Mouse (Mus musculus) urinary bladder, postnatal 4 days (tissue): ENCODE measurements at regions not wholly inside any gene's neighbourhood (a gene's known extent, or its start where the extent isn't known, plus 50 kb on each side); places are given as distances from the start of the nearest gene placed in this dataset.

Source experiments
- DNase-seq, 2 experiments: peaks; one replicate each; pipeline ENCODE4 v3.0.0; 2021 to 2022; ENCODE audit warnings: low spot score in 2 of 2

- no peak for DNase-seq
Observed at GRCm38 (mm10) chr16:86368449-86368848, 466.8 kb upstream of the Adamts5 start.

GRCm38 (mm10) chr16:86366197-86366596 is 464.6 kb upstream of the Adamts5 start:
- no peak for DNase-seq

- DNase-seq = no peak
Observed at GRCm38 (mm10) chr16:86361099-86361498, 459.5 kb upstream of the Adamts5 start.

GRCm38 (mm10) chr16:86355036-86355435 is 453.4 kb upstream of the Adamts5 start:
- no peak for DNase-seq

GRCm38 (mm10) chr16:86347753-86348152 is 446.1 kb upstream of the Adamts5 start:
- DNase-seq = no peak

- DNase-seq = no peak
Observed at GRCm38 (mm10) chr16:86346916-86347315, 445.3 kb upstream of the Adamts5 start.

GRCm38 (mm10) chr16:86340311-86340710 is 438.7 kb upstream of the Adamts5 start:
- no peak for DNase-seq

GRCm38 (mm10) chr16:86325406-86325805 is 423.8 kb upstream of the Adamts5 start:
- no peak for DNase-seq

- DNase-seq = no peak
Observed at GRCm38 (mm10) chr16:86318898-86319297, 417.3 kb upstream of the Adamts5 start.

GRCm38 (mm10) chr16:86309696-86310095 is 408.1 kb upstream of the Adamts5 start:
- no peak for DNase-seq

- no peak for DNase-seq
Observed at GRCm38 (mm10) chr16:86303869-86304268, 402.2 kb upstream of the Adamts5 start.

- no peak for DNase-seq
Observed at GRCm38 (mm10) chr16:86302451-86303145, 401.0 kb upstream of the Adamts5 start.

- no peak for DNase-seq
Observed at GRCm38 (mm10) chr16:86294436-86294835, 392.8 kb upstream of the Adamts5 start.

GRCm38 (mm10) chr16:86281326-86281725 is 379.7 kb upstream of the Adamts5 start:
- DNase-seq = no peak

GRCm38 (mm10) chr16:86277031-86277430 is 375.4 kb upstream of the Adamts5 start:
- DNase-seq = no peak

- DNase-seq = no peak
Observed at GRCm38 (mm10) chr16:86261612-86262011, 360.0 kb upstream of the Adamts5 start.

GRCm38 (mm10) chr16:86252630-86253029 is 351.0 kb upstream of the Adamts5 start:
- no peak for DNase-seq

- DNase-seq = no peak
Observed at GRCm38 (mm10) chr16:86250021-86250420, 348.4 kb upstream of the Adamts5 start.

GRCm38 (mm10) chr16:86244191-86244590 is 342.6 kb upstream of the Adamts5 start:
- no peak for DNase-seq

- no peak for DNase-seq
Observed at GRCm38 (mm10) chr16:86242766-86243510, 341.3 kb upstream of the Adamts5 start.

GRCm38 (mm10) chr16:86222997-86223396 is 321.4 kb upstream of the Adamts5 start:
- no peak for DNase-seq

- DNase-seq = no peak
Observed at GRCm38 (mm10) chr16:86210547-86210946, 308.9 kb upstream of the Adamts5 start.

- DNase-seq = no peak
Observed at GRCm38 (mm10) chr16:86209319-86209718, 307.7 kb upstream of the Adamts5 start.
